Mouse (Mus musculus): ENCODE measurements around the gene Orai3.

- TF ChIP-seq POLR2A (IDR thresholded peaks at IDR 0.05; ENCODE audit: control insufficient read depth in 1 of 2, insufficient read depth in 1 of 2, low read depth in 1 of 2, low read length in 2 of 2, poor library complexity in 1 of 2) (no peak), KAT2A (conservative IDR thresholded peaks at IDR 0.05; ENCODE audit: low read depth, low read length) (no peak), EP300 (IDR thresholded peaks at IDR 0.05; ENCODE audit: low read depth in 1 of 2, low read length in 2 of 2) (no peak), BHLHE40 (IDR thresholded peaks at IDR 0.05; ENCODE audit: borderline replicate concordance, low read depth, low read length) (no peak), RCOR1 (IDR thresholded peaks at IDR 0.05; ENCODE audit: low read depth, low read length) (no peak), TBP (IDR thresholded peaks at IDR 0.05; ENCODE audit: low read depth, low read length) (no peak), TCF12 (IDR thresholded peaks at IDR 0.05; ENCODE audit: low read depth, low read length) (no peak), CTCF (IDR thresholded peaks at IDR 0.05 in 2 of 3, conservative IDR thresholded peaks at IDR 0.05 in 1 of 3; ENCODE audit: control insufficient read depth in 1 of 3, insufficient read depth in 1 of 3, low read depth in 2 of 3, low read length in 3 of 3, poor library complexity in 1 of 3, severe bottlenecking in 1 of 3) (no peak), ZKSCAN1 (IDR thresholded peaks at IDR 0.05; ENCODE audit: low read depth, low read length) (no peak), GATA1 (IDR thresholded peaks at IDR 0.05; ENCODE audit: low read depth, low read length) (no peak)
These were observed 15.9 kb upstream of the Orai3 start for GRCm38 (mm10) chr7:127753741-127754140.
